Mouse (Mus musculus) embryonic fibroblast, embryonic 13.5 days (primary cell): Measurements from ENCODE around the gene Tnfrsf22. TPM values are rescaled to one million over a fixed set of nuclear protein-coding genes. Genes with fewer than 3 reads are reported as not detected.
A peak's percentile ranks its signal among the peaks of the same experiment; 100 is the strongest.

Experiments
- H3K27ac ChIP-seq: 2 replicates; pipeline ENCODE4 v1.5.1; 2012; ENCODE audit warnings: low read length, control low read depth, inconsistent platforms; ENCODE audit not compliant: insufficient read depth
- H3K4me1 ChIP-seq: 2 replicates; pipeline ENCODE4 v1.6.1; 2011; ENCODE audit warnings: low read length; ENCODE audit not compliant: control insufficient read depth, insufficient read depth
- H3K4me3 ChIP-seq: 2 replicates; pipeline ENCODE4 v1.5.1; 2011; ENCODE audit warnings: mild to moderate bottlenecking, control low read depth, low read length; ENCODE audit not compliant: insufficient read depth
- CTCF ChIP-seq: IDR thresholded peaks from 2 replicates; pipeline ENCODE4 v1.5.1; 2011; ENCODE audit warnings: mild to moderate bottlenecking, control low read depth, low read length, moderate library complexity, borderline replicate concordance; ENCODE audit not compliant: insufficient read depth
- POLR2A ChIP-seq: IDR thresholded peaks from 2 replicates; pipeline ENCODE4 v1.6.1; 2011; ENCODE audit warnings: low read depth, mild to moderate bottlenecking, control low read depth, low read length, moderate library complexity
- polyA plus RNA-seq: library from polyadenylated mRNA; stranded (reverse); fragments of >200 nt; gene quantifications from 2 replicates; pipeline ENCODE4 v1.2.4, GENCODE M21; 2011; ENCODE audit warnings: low read depth; ENCODE audit not compliant: missing spikeins, insufficient read length

Gene Tnfrsf22
- polyA plus RNA-seq, 1 experiment = 13.4 TPM

- H3K4me1 ChIP-seq = no peaks in the 10 kb centered on the region
- H3K27ac ChIP-seq = no peak overlapping the region
- no peak overlapping the region for H3K4me3 ChIP-seq
- TF ChIP-seq CTCF (no peak), POLR2A (no peak)
Measured at GRCm38 (mm10) chr7:143605321-143605720, 44.1 kb downstream of the Tnfrsf22 start.

GRCm38 (mm10) chr7:143604889-143605288 lies 44.6 kb downstream of the Tnfrsf22 start:
- Histone ChIP-seq H3K4me3 (no peak overlapping the region), H3K27ac (no peak overlapping the region), H3K4me1 (no peaks in the 10 kb centered on the region)
- TF ChIP-seq POLR2A (no peak), CTCF (no peak)

- Histone ChIP-seq H3K27ac (no peak overlapping the region), H3K4me1 (peaks cover 7% of the 10 kb centered on the region), H3K4me3 (no peak overlapping the region)
- TF ChIP-seq POLR2A (no peak), CTCF (no peak)
Measured at GRCm38 (mm10) chr7:143601705-143602104, 47.8 kb downstream of the Tnfrsf22 start.

GRCm38 (mm10) chr7:143600231-143600740 lies 49.2 kb downstream of the Tnfrsf22 start:
- H3K27ac ChIP-seq = peak overlapping the region; percentile 24; the same call in 1 of the 2 replicates
- peak overlapping the region; percentile 52 for H3K4me3 ChIP-seq
- peak; percentile 75; the same call in 1 of the 2 replicates for TF ChIP-seq POLR2A
- TF ChIP-seq CTCF = no peak
- peaks cover 7% of the 10 kb centered on the region for H3K4me1 ChIP-seq

GRCm38 (mm10) chr7:143599428-143600230 lies 49.8 kb downstream of the Tnfrsf22 start, which contains the start of gene Cars:
Gene Cars, minus strand, starts transcription at chr7:143600090.
- peak within 1 kb of the TSS; percentile 53 for H3K27ac ChIP-seq
- peak within 1 kb of the TSS; percentile 89 for H3K4me3 ChIP-seq
- H3K4me1 ChIP-seq = peaks cover 7% of the 10 kb centered on the region
- peak; percentile 87 for TF ChIP-seq POLR2A
- no peak for TF ChIP-seq CTCF

- H3K4me1 ChIP-seq = peaks cover 7% of the 10 kb centered on the region
- H3K4me3 ChIP-seq = no peak overlapping the region
- TF ChIP-seq POLR2A (no peak), CTCF (no peak)
- H3K27ac ChIP-seq = no peak overlapping the region
Measured at GRCm38 (mm10) chr7:143594865-143595264, 54.6 kb downstream of the Tnfrsf22 start.

GRCm38 (mm10) chr7:143592255-143592654 lies 57.2 kb downstream of the Tnfrsf22 start:
- TF ChIP-seq POLR2A (no peak), CTCF (no peak)
- Histone ChIP-seq H3K4me1 (no peaks in the 10 kb centered on the region), H3K4me3 (no peak overlapping the region), H3K27ac (no peak overlapping the region)

- Histone ChIP-seq H3K27ac (peak overlapping the region; percentile 50; the same call in 1 of the 2 replicates), H3K4me1 (no peaks in the 10 kb centered on the region), H3K4me3 (no peak overlapping the region)
- no peak for TF ChIP-seq POLR2A
- no peak for TF ChIP-seq CTCF
Measured at GRCm38 (mm10) chr7:143588006-143588405, 61.5 kb downstream of the Tnfrsf22 start.

GRCm38 (mm10) chr7:143587586-143587985 lies 61.9 kb downstream of the Tnfrsf22 start:
- Histone ChIP-seq H3K4me1 (no peaks in the 10 kb centered on the region), H3K27ac (peak overlapping the region; percentile 50), H3K4me3 (no peak overlapping the region)
- no peak for TF ChIP-seq POLR2A
- no peak for TF ChIP-seq CTCF

Other genes with a start within 250 kb of the Tnfrsf22 start
- gene Cdkn1c, start 188.6 kb downstream of the Tnfrsf22 start, polyA plus RNA-seq = 23.8 and 173 TPM in 2 replicates
- 0.77 and 3.9 TPM in 2 replicates for gene Slc22a18, start 175.9 kb downstream of the Tnfrsf22 start, polyA plus RNA-seq
- gene Phlda2, start 146.5 kb downstream of the Tnfrsf22 start, polyA plus RNA-seq = not detected in 2 replicates
- gene Nap1l4, start 100.6 kb downstream of the Tnfrsf22 start, polyA plus RNA-seq = 147 and 166 TPM in 2 replicates
- gene Cars, start 49.6 kb downstream of the Tnfrsf22 start, polyA plus RNA-seq = 99.8 and 117 TPM in 2 replicates
- gene Tnfrsf26, start 20.9 kb downstream of the Tnfrsf22 start, polyA plus RNA-seq = 1.4 and 1.6 TPM in 2 replicates
- gene Tnfrsf23, start 36.2 kb upstream of the Tnfrsf22 start, polyA plus RNA-seq = 46.4 and 78.0 TPM in 2 replicates
- gene Osbpl5, start 107.3 kb upstream of the Tnfrsf22 start, polyA plus RNA-seq = 54.2 and 70.5 TPM in 2 replicates
- not detected in 2 replicates for gene Mrgprg, start 117.3 kb upstream of the Tnfrsf22 start, polyA plus RNA-seq
- gene Mrgpre, start 134.8 kb upstream of the Tnfrsf22 start, polyA plus RNA-seq = 2.3 and 2.5 TPM in 2 replicates
- 6.6 and 7.0 TPM in 2 replicates for gene Nadsyn1, start 173.2 kb upstream of the Tnfrsf22 start, polyA plus RNA-seq
- 33.8 and 36.6 TPM in 2 replicates for gene Dhcr7, start 173.5 kb upstream of the Tnfrsf22 start, polyA plus RNA-seq
- not detected in 2 replicates for gene Gm498, start 217.2 kb upstream of the Tnfrsf22 start, polyA plus RNA-seq